Comparison of ENCODE assay signal across 11 mouse cellular contexts in genomic region chr10:21027800-21028533, GRCm38 (mm10).
DNase-seq lines count a peak whose midpoint lies in the region; ATAC-seq and TF ChIP-seq lines count a peak whose summit lies in the region.
"Had no signal": no experiment of that assay in that cellular context is flagged by ENCODE, and none has a peak within 500 bp of the region (broad histone marks: within the 10 kb centered on the region; RNA-seq: fewer than 3 reads in every experiment).

No protein-coding gene starts in this region.

- no peak overlapping the region for H3K4me2 ChIP-seq in CH12.LX (ENCODE audit: insufficient read depth, low read depth, poor library complexity, severe bottlenecking)
- no peak overlapping the region for H3K4me2 ChIP-seq in embryonic facial prominence, embryonic 11.5 days (ENCODE audit: low read depth, low read length)
- peak overlapping the region; percentile 50 for H3K4me2 ChIP-seq in liver, embryonic 15.5 days
- H3K4me2 ChIP-seq: kidney, embryonic 15.5 days had no signal

- H3K4me3 ChIP-seq in CH12.LX (replicated peaks in 1 of 3; ENCODE audit: low read depth in 2 of 3, low read length in 2 of 3, poor library complexity in 1 of 3) (peak overlapping the region in 1 of 3 experiments; percentile 20), MEL (ENCODE audit: control insufficient read depth in 1 of 2, insufficient read depth in 1 of 2, low read depth in 2 of 2, low read length in 2 of 2) (peak overlapping the region; percentile 29 to 47)
- H3K4me3 ChIP-seq in embryonic facial prominence, embryonic 11.5 days (ENCODE audit: low read depth, low read length) = no peak overlapping the region
- no peak overlapping the region for H3K4me3 ChIP-seq in liver, embryonic 15.5 days (replicated peaks)
- H3K4me3 ChIP-seq: kidney, embryonic 15.5 days; left cerebral cortex, adult 2 months had no signal

- TF ChIP-seq RAD21 in CH12.LX (IDR thresholded peaks at IDR 0.05; ENCODE audit: low read depth, low read length) (no peak; the same call in 1 of the 2 replicates), MEL (IDR thresholded peaks at IDR 0.05; ENCODE audit: low read depth, low read length) (no peak)

- H3K9ac ChIP-seq in CH12.LX (ENCODE audit: insufficient read depth, low read depth) = peak overlapping the region; percentile 93
- H3K9ac ChIP-seq in MEL (ENCODE audit: control insufficient read depth, low read depth, low read length, poor library complexity, severe bottlenecking) = peak overlapping the region; percentile 80
- H3K9ac ChIP-seq in embryonic facial prominence, embryonic 11.5 days (replicated peaks; ENCODE audit: low read length) = no peak overlapping the region
- no peak overlapping the region for H3K9ac ChIP-seq in liver, embryonic 15.5 days
- H3K9ac ChIP-seq: kidney, embryonic 15.5 days had no signal

- no peaks in the 10 kb centered on the region for H3K27me3 ChIP-seq in CH12.LX (replicated peaks)
- H3K27me3 ChIP-seq in MEL (ENCODE audit: control insufficient read depth in 1 of 2, insufficient read depth in 2 of 2, low read length in 2 of 2) = no peaks in the 10 kb centered on the region
- H3K27me3 ChIP-seq in embryonic facial prominence, embryonic 11.5 days (ENCODE audit: control insufficient read depth, insufficient read depth, low read length) = no peaks in the 10 kb centered on the region
- H3K27me3 ChIP-seq in liver, embryonic 15.5 days = no peaks in the 10 kb centered on the region
- H3K27me3 ChIP-seq: kidney, embryonic 15.5 days; Patski had no signal

- peak; percentile 87 for DNase-seq in CH12.LX (ENCODE audit: extremely low read depth)
- peak; percentile 85 for DNase-seq in MEL (ENCODE audit: low read depth, low spot score)
- DNase-seq in embryonic facial prominence, embryonic 11.5 days (ENCODE audit: low spot score) = peak; percentile 64
- no peak for DNase-seq in cerebellum, postnatal 25 days
- DNase-seq in left cerebral cortex, adult 9 months (ENCODE audit: low spot score in 2 of 2) = no peak
- DNase-seq in spleen, postnatal 14 days (ENCODE audit: low spot score in 2 of 2) = no peak
- DNase-seq: right cerebral cortex, postnatal 25 days had no signal

- no peaks in the 10 kb centered on the region; the same call in 1 of the 2 replicates for H3K79me2 ChIP-seq in CH12.LX (replicated peaks; ENCODE audit: control insufficient read depth, extremely low read depth, insufficient read depth, poor library complexity, severe bottlenecking)
- H3K79me2 ChIP-seq in MEL (ENCODE audit: control insufficient read depth, insufficient read depth, low read length, poor library complexity) = no peaks in the 10 kb centered on the region; the same call in 1 of the 2 replicates

- no peaks in the 10 kb centered on the region for H3K36me3 ChIP-seq in CH12.LX (replicated peaks in 1 of 2; ENCODE audit: control insufficient read depth in 1 of 2, insufficient read depth in 1 of 2, low read length in 1 of 2)
- H3K36me3 ChIP-seq in MEL (ENCODE audit: control insufficient read depth in 1 of 2, insufficient read depth in 2 of 2, low read length in 2 of 2) = peaks cover 0 to 53% of the 10 kb centered on the region in 2 experiments; a peak in 2 of 4 replicates
- no peaks in the 10 kb centered on the region for H3K36me3 ChIP-seq in embryonic facial prominence, embryonic 11.5 days (replicated peaks; ENCODE audit: control insufficient read depth, insufficient read depth, low read depth, low read length)
- H3K36me3 ChIP-seq in liver, embryonic 15.5 days (replicated peaks) = no peaks in the 10 kb centered on the region
- H3K36me3 ChIP-seq: kidney, embryonic 15.5 days had no signal

- dilution Hi-C loops in CH12.LX (cut with MboI; ENCODE audit: extremely low pct_ligation_motif_present, extremely low pct_unique_long_range_greater_than_20kb, low sequenced_read_pairs) = no loop called here

- H3K4me1 ChIP-seq in CH12.LX (ENCODE audit: control insufficient read depth in 1 of 2, insufficient read depth in 2 of 2) (peaks cover 14 to 59% of the 10 kb centered on the region in 2 experiments), MEL (ENCODE audit: control insufficient read depth in 1 of 2, insufficient read depth in 2 of 2, low read length in 2 of 2) (peaks cover 39% of the 10 kb centered on the region in 2 experiments)
- H3K4me1 ChIP-seq in embryonic facial prominence, embryonic 11.5 days (ENCODE audit: control insufficient read depth, insufficient read depth, low read length) = no peaks in the 10 kb centered on the region
- peaks cover 38% of the 10 kb centered on the region for H3K4me1 ChIP-seq in liver, embryonic 15.5 days (replicated peaks)
- H3K4me1 ChIP-seq: kidney, embryonic 15.5 days had no signal

- H3K9me3 ChIP-seq in CH12.LX (replicated peaks; ENCODE audit: low read length) = no peaks in the 10 kb centered on the region
- H3K9me3 ChIP-seq in MEL (replicated peaks; ENCODE audit: insufficient read depth, low read length) = no peaks in the 10 kb centered on the region
- no peaks in the 10 kb centered on the region for H3K9me3 ChIP-seq in embryonic facial prominence, embryonic 11.5 days (replicated peaks; ENCODE audit: control insufficient read depth, low read length)
- no peaks in the 10 kb centered on the region for H3K9me3 ChIP-seq in liver, embryonic 15.5 days (replicated peaks)
- H3K9me3 ChIP-seq: kidney, embryonic 15.5 days had no signal

- peak overlapping the region; percentile 98 for H3K27ac ChIP-seq in CH12.LX (ENCODE audit: insufficient read depth, low read depth)
- H3K27ac ChIP-seq in MEL (ENCODE audit: control insufficient read depth, low read depth, low read length) = peak overlapping the region; percentile 94
- no peak overlapping the region for H3K27ac ChIP-seq in embryonic facial prominence, embryonic 11.5 days (replicated peaks; ENCODE audit: low read depth, low read length)
- peak overlapping the region; percentile 42; the same call in 1 of the 2 replicates for H3K27ac ChIP-seq in liver, embryonic 15.5 days (replicated peaks)
- H3K27ac ChIP-seq: kidney, embryonic 15.5 days; left cerebral cortex, adult 2 months had no signal

- WGBS in embryonic facial prominence, embryonic 11.5 days = 51% methylated on average over 12 of the region's 12 CpGs
- WGBS in liver, embryonic 15.5 days (ENCODE audit: insufficient replicate concordance) = 19% methylated on average over 12 of the region's 12 CpGs

- TF ChIP-seq POLR2A in CH12.LX (IDR thresholded peaks at IDR 0.05; ENCODE audit: low read depth, low read length) = peak; percentile 59
- peak in 1 of 2 experiments; percentile 57; a peak in 2 of 4 replicates for TF ChIP-seq POLR2A in MEL (IDR thresholded peaks at IDR 0.05; ENCODE audit: control insufficient read depth in 1 of 2, insufficient read depth in 1 of 2, low read depth in 1 of 2, low read length in 2 of 2, poor library complexity in 1 of 2)

- ATAC-seq in embryonic facial prominence, embryonic 11.5 days (replicated peaks; ENCODE audit: insufficient number of reproducible peaks, low FRiP score, low TSS enrichment, low read depth) = no peak
- ATAC-seq in liver, embryonic 15.5 days (ENCODE audit: insufficient read depth) = peak; percentile 86
- ATAC-seq: Patski had no signal

- TF ChIP-seq CTCF in CH12.LX (conservative IDR thresholded peaks at IDR 0.05 in 1 of 2, IDR thresholded peaks at IDR 0.05 in 1 of 2; ENCODE audit: low read depth in 2 of 2, low read length in 2 of 2) = no peak
- no peak for TF ChIP-seq CTCF in MEL (IDR thresholded peaks at IDR 0.05 in 2 of 3, conservative IDR thresholded peaks at IDR 0.05 in 1 of 3; ENCODE audit: control insufficient read depth in 1 of 3, insufficient read depth in 1 of 3, low read depth in 2 of 3, low read length in 3 of 3, poor library complexity in 1 of 3, severe bottlenecking in 1 of 3)

- in situ Hi-C loops in CH12.LX (cut with MboI; ENCODE audit: low pct_ligation_motif_present, low pct_unique_long_range_greater_than_20kb, low sequenced_read_pairs) = loop anchor here (10.0 kb wide), 1 partner anchor 157 kb away; no protein-coding TSS in a partner anchor

- peak; percentile 46 for TF ChIP-seq EP300 in CH12.LX (IDR thresholded peaks at IDR 0.05; ENCODE audit: low read length)
- peak; percentile 3 to 11; a peak in 1 of 4 replicates for TF ChIP-seq EP300 in MEL (IDR thresholded peaks at IDR 0.05; ENCODE audit: low read depth in 1 of 2, low read length in 2 of 2)

TF ChIP-seq in CH12.LX, 34 proteins besides CTCF, POLR2A, EP300 and RAD21 (continues in another document):
- TF ChIP-seq ZNF384 (IDR thresholded peaks at IDR 0.05; ENCODE audit: low read depth, low read length) (peak; percentile 69), JUND (conservative IDR thresholded peaks at IDR 0.05; ENCODE audit: low read depth, low read length) (peak; percentile 18; the same call in 1 of the 2 replicates), E2F4 (IDR thresholded peaks at IDR 0.05; ENCODE audit: insufficient replicate concordance, low read depth, low read length) (peak; percentile 74; the same call in 1 of the 2 replicates), MAX (IDR thresholded peaks at IDR 0.05; ENCODE audit: low read length) (peak; percentile 61), RCOR1 (conservative IDR thresholded peaks at IDR 0.05; ENCODE audit: low read depth, low read length) (0 out of 2 replicates have a peak, but pooled peaks have one; percentile 24), ETS1 (conservative IDR thresholded peaks at IDR 0.05; ENCODE audit: low read depth, low read length) (peak; percentile 95), MXI1 (IDR thresholded peaks at IDR 0.05; ENCODE audit: low read depth, low read length) (peak; percentile 32; the same call in 1 of the 2 replicates), POLR2AphosphoS2 (IDR thresholded peaks at IDR 0.05; ENCODE audit: low read depth, low read length) (no peak), CHD1 (IDR thresholded peaks at IDR 0.05; ENCODE audit: low read depth, low read length) (peak; percentile 78), HCFC1 (IDR thresholded peaks at IDR 0.05; ENCODE audit: low read depth, low read length) (peak; percentile 64)

TF ChIP-seq in MEL, 35 proteins besides CTCF, POLR2A, EP300 and RAD21 (continues in another document):
- TF ChIP-seq CHD2 (IDR thresholded peaks at IDR 0.05; ENCODE audit: low read length) (peak; percentile 67), E2F4 (IDR thresholded peaks at IDR 0.05; ENCODE audit: borderline replicate concordance, low read depth, low read length) (no peak), GABPA (IDR thresholded peaks at IDR 0.05; ENCODE audit: low read depth, low read length) (no peak), CHD1 (IDR thresholded peaks at IDR 0.05; ENCODE audit: low read depth, low read length) (peak; percentile 38; the same call in 1 of the 2 replicates), SIN3A (IDR thresholded peaks at IDR 0.05; ENCODE audit: low read length) (no peak; the same call in 1 of the 2 replicates), NELFE (IDR thresholded peaks at IDR 0.05; ENCODE audit: low read depth, low read length) (0 out of 2 replicates have a peak, but pooled peaks have one; percentile 11), HCFC1 (IDR thresholded peaks at IDR 0.05; ENCODE audit: low read depth, low read length) (peak; percentile 66), TCF12 (IDR thresholded peaks at IDR 0.05; ENCODE audit: low read depth, low read length) (peak; percentile 51; the same call in 1 of the 2 replicates), BHLHE40 (IDR thresholded peaks at IDR 0.05; ENCODE audit: borderline replicate concordance, low read depth, low read length) (0 out of 2 replicates have a peak, but pooled peaks have one; percentile 32), ETS1 (IDR thresholded peaks at IDR 0.05; ENCODE audit: low read depth, low read length) (peak; percentile 33)

Comparison
In these comparisons a context has a peak if more than half of its experiments do, and no peak if none do; other contexts are left out.
1. DNase-seq: peak in CH12.LX (single experiment), MEL (single experiment) and embryonic facial prominence, embryonic 11.5 days (single experiment); none in cerebellum, postnatal 25 days (0 of 2), left cerebral cortex, adult 9 months (0 of 2) and spleen, postnatal 14 days (0 of 2).
2. H3K4me3 ChIP-seq: peak in MEL (2 of 2); none in embryonic facial prominence, embryonic 11.5 days (single experiment) and liver, embryonic 15.5 days (single experiment).
3. H3K9ac ChIP-seq: peak in CH12.LX (single experiment) and MEL (single experiment); none in embryonic facial prominence, embryonic 11.5 days (single experiment) and liver, embryonic 15.5 days (single experiment).
4. Of the 35 proteins assayed by ChIP-seq in both MEL and CH12.LX: peak only in MEL: MYC and NELFE; only in CH12.LX: E2F4, ELF1, JUND, KAT2A, MAFK, MEF2A and 3 more; in both: BHLHE40, CHD1, CHD2, EP300, ETS1, HCFC1 and 4 more; in neither: 13; mixed calls (peak in some experiments, not most) for 1.